Comparison of ENCODE assay signal across 8 mouse cellular contexts in genomic region chr3:119782946-119783701, GRCm38 (mm10). TPM values are rescaled to one million over a fixed set of nuclear protein-coding genes. Genes with fewer than 3 reads are reported as not detected.
A peak's percentile ranks its signal among the peaks of the same experiment; 100 is the strongest.
DNase-seq lines count a peak whose midpoint lies in the region; ATAC-seq lines count a peak whose summit lies in the region.

No protein-coding gene starts in this region.

- peak overlapping the region; percentile 100 for H3K27ac ChIP-seq in forebrain, embryonic 10.5 days
- peak overlapping the region; percentile 98 for H3K27ac ChIP-seq in heart, embryonic 15.5 days
- H3K27ac ChIP-seq in liver, embryonic 13.5 days = peak overlapping the region; percentile 78
- peak overlapping the region; percentile 97 for H3K27ac ChIP-seq in stomach, embryonic 14.5 days (ENCODE audit: low read length)

- H3K36me3 ChIP-seq in forebrain, embryonic 10.5 days (replicated peaks) = peaks cover 27% of the 10 kb centered on the region
- no peaks in the 10 kb centered on the region for H3K36me3 ChIP-seq in heart, embryonic 15.5 days
- H3K36me3 ChIP-seq in liver, embryonic 13.5 days = no peaks in the 10 kb centered on the region
- no peaks in the 10 kb centered on the region; the same call in 1 of the 2 replicates for H3K36me3 ChIP-seq in stomach, embryonic 14.5 days (ENCODE audit: control insufficient read depth, insufficient read depth, low read length)

- peak overlapping the region; percentile 99 for H3K9ac ChIP-seq in heart, embryonic 15.5 days
- peak overlapping the region; percentile 93 for H3K9ac ChIP-seq in liver, embryonic 13.5 days
- peak overlapping the region; percentile 98 for H3K9ac ChIP-seq in stomach, embryonic 14.5 days (replicated peaks; ENCODE audit: low read depth, low read length)

- H3K27me3 ChIP-seq in forebrain, embryonic 10.5 days (ENCODE audit: poor library complexity, severe bottlenecking) = no peaks in the 10 kb centered on the region
- no peaks in the 10 kb centered on the region for H3K27me3 ChIP-seq in heart, embryonic 15.5 days
- no peaks in the 10 kb centered on the region for H3K27me3 ChIP-seq in liver, embryonic 13.5 days
- H3K27me3 ChIP-seq in stomach, embryonic 14.5 days (ENCODE audit: control insufficient read depth, insufficient read depth, low read length) = no peaks in the 10 kb centered on the region

- under 1% methylated on average over 54 of the region's 89 CpGs for WGBS in forebrain, embryonic 10.5 days
- WGBS in heart, embryonic 15.5 days = under 1% methylated on average over 87 of the region's 89 CpGs
- 1% methylated on average over 70 of the region's 89 CpGs for WGBS in liver, embryonic 13.5 days (ENCODE audit: insufficient replicate concordance)
- under 1% methylated on average over 49 of the region's 89 CpGs for WGBS in stomach, embryonic 14.5 days

- H3K4me3 ChIP-seq in forebrain, embryonic 10.5 days = peak overlapping the region; percentile 96
- peak overlapping the region; percentile 95 for H3K4me3 ChIP-seq in heart, embryonic 15.5 days
- H3K4me3 ChIP-seq in liver, embryonic 13.5 days (replicated peaks) = peak overlapping the region; percentile 89
- H3K4me3 ChIP-seq in stomach, embryonic 14.5 days (ENCODE audit: low read depth, low read length) = peak overlapping the region; percentile 85

- peaks cover 40% of the 10 kb centered on the region for H3K4me1 ChIP-seq in forebrain, embryonic 10.5 days
- H3K4me1 ChIP-seq in heart, embryonic 15.5 days (replicated peaks) = peaks cover 27% of the 10 kb centered on the region
- H3K4me1 ChIP-seq in liver, embryonic 13.5 days (replicated peaks) = peaks cover 28% of the 10 kb centered on the region
- no peaks in the 10 kb centered on the region for H3K4me1 ChIP-seq in stomach, embryonic 14.5 days (ENCODE audit: control insufficient read depth, insufficient read depth, low read length)

- peak overlapping the region; percentile 69 for H3K4me2 ChIP-seq in heart, embryonic 15.5 days
- H3K4me2 ChIP-seq in liver, embryonic 13.5 days = peak overlapping the region; percentile 76
- H3K4me2 ChIP-seq in stomach, embryonic 14.5 days (replicated peaks; ENCODE audit: low read depth, low read length) = peak overlapping the region; percentile 35

- ATAC-seq in heart, embryonic 15.5 days (replicated peaks; ENCODE audit: insufficient number of reproducible peaks, insufficient read depth, low FRiP score, low read depth) = peak; percentile 91
- ATAC-seq in liver, embryonic 13.5 days (ENCODE audit: low read depth) = peak; percentile 88
- peak; percentile 94 for ATAC-seq in stomach, embryonic 14.5 days (ENCODE audit: insufficient number of reproducible peaks, insufficient read depth, low FRiP score, low read depth)

- no peaks in the 10 kb centered on the region for H3K9me3 ChIP-seq in forebrain, embryonic 10.5 days
- H3K9me3 ChIP-seq in heart, embryonic 15.5 days (replicated peaks) = no peaks in the 10 kb centered on the region
- no peaks in the 10 kb centered on the region for H3K9me3 ChIP-seq in liver, embryonic 13.5 days (replicated peaks)
- H3K9me3 ChIP-seq in stomach, embryonic 14.5 days (ENCODE audit: control insufficient read depth, low read depth, low read length) = no peaks in the 10 kb centered on the region

- DNase-seq in CD8-positive naive resting alpha-beta T cell, adult 2 months (ENCODE audit: low read depth in 2 of 2, low spot score in 2 of 2) = peak; percentile 74 to 80
- DNase-seq in c-Kit-positive CD71-negative TER-119-negative erythroid progenitor cells, embryonic 14.5 days (ENCODE audit: low read depth) = peak; percentile 59
- peak; percentile 86 for DNase-seq in forebrain, embryonic 10.5 days (ENCODE audit: extremely low spot score, low spot score)
- DNase-seq in kidney, postnatal 14 days = peak; percentile 92
- DNase-seq in liver, embryonic 13.5 days = peak; percentile 63
- DNase-seq in natural killer cell, adult 2 months (ENCODE audit: low spot score in 2 of 2) = peak; percentile 76 to 83

RNA-seq across cellular contexts. Expression of gene Ptbp2, which starts 1.1 kb away (rescaled TPM):
- polyA plus RNA-seq in forebrain, embryonic 10.5 days (2016; fragmentation: Nextera tagmentation; extraction: Ambion mirVana) = 232 and 240 TPM in 2 replicates
- 42.9 and 44.4 TPM in 2 replicates for polyA plus RNA-seq in heart, embryonic 15.5 days (2015; fragmentation: Nextera tagmentation; extraction: Ambion mirVana)
- polyA plus RNA-seq in liver, embryonic 13.5 days (2015; fragmentation: Nextera tagmentation; extraction: Ambion mirVana) = 8.1 and 8.7 TPM in 2 replicates
- 85.1 and 92.9 TPM in 2 replicates for polyA plus RNA-seq in stomach, embryonic 14.5 days (2014; fragmentation: Nextera tagmentation; extraction: Ambion mirVana)

Comparison
In these comparisons a context has a peak if more than half of its experiments do, and no peak if none do; other contexts are left out.
1. Peak in every context shown above with its lines: DNase-seq, ATAC-seq, H3K4me3 ChIP-seq and H3K27ac ChIP-seq.